Mouse (Mus musculus): ENCODE data around the gene Armc2. TPM values are rescaled to one million over a fixed set of nuclear protein-coding genes. Genes with fewer than 3 reads are reported as not detected.

The Armc2 gene
- polyA plus RNA-seq, 1 experiment, result 0.35 TPM

GRCm38 (mm10) chr10:41901456-41901855 lies 116.8 kb downstream of the Armc2 start:
- DNase-seq (ENCODE audit: low read depth in 1 of 2, low spot score in 2 of 2), result no peak
- Histone ChIP-seq H3K27me3 (ENCODE audit: control insufficient read depth, insufficient read depth, low read length) (no peaks in the 10 kb centered on the region), H3K36me3 (ENCODE audit: control insufficient read depth, insufficient read depth, low read length) (peaks cover 51% of the 10 kb centered on the region), H3K4me3 (ENCODE audit: extremely low read depth, insufficient read depth, insufficient read length) (no peak overlapping the region), H3K4me1 (ENCODE audit: control insufficient read depth, insufficient read depth, insufficient read length) (no peaks in the 10 kb centered on the region), H3K27ac (ENCODE audit: insufficient read depth, low read length) (no peak overlapping the region)
- 92% methylated on average over 8 of the region's 8 CpGs for WGBS
- TF ChIP-seq CTCF (IDR thresholded peaks at IDR 0.05; ENCODE audit: extremely low read depth, insufficient read depth, insufficient read length, insufficient replicate concordance) (no peak), POLR2A (IDR thresholded peaks at IDR 0.05; ENCODE audit: low read depth, low read length) (no peak)

- Histone ChIP-seq H3K27me3 (ENCODE audit: control insufficient read depth, insufficient read depth, low read length) (no peaks in the 10 kb centered on the region), H3K4me3 (ENCODE audit: extremely low read depth, insufficient read depth, insufficient read length) (no peak overlapping the region), H3K36me3 (ENCODE audit: control insufficient read depth, insufficient read depth, low read length) (peaks cover 27% of the 10 kb centered on the region), H3K27ac (ENCODE audit: insufficient read depth, low read length) (no peak overlapping the region), H3K4me1 (ENCODE audit: control insufficient read depth, insufficient read depth, insufficient read length) (peaks cover 14% of the 10 kb centered on the region)
- 90% methylated on average over 2 of the region's 2 CpGs for WGBS
- no peak for TF ChIP-seq POLR2A (IDR thresholded peaks at IDR 0.05; ENCODE audit: low read depth, low read length)
- TF ChIP-seq CTCF (IDR thresholded peaks at IDR 0.05; ENCODE audit: extremely low read depth, insufficient read depth, insufficient read length, insufficient replicate concordance), result no peak
- no peak for DNase-seq (ENCODE audit: low read depth in 1 of 2, low spot score in 2 of 2)
Measured at GRCm38 (mm10) chr10:41896865-41897264, 121.4 kb downstream of the Armc2 start.

GRCm38 (mm10) chr10:41896425-41896824 lies 121.8 kb downstream of the Armc2 start:
- Histone ChIP-seq H3K27ac (ENCODE audit: insufficient read depth, low read length) (no peak overlapping the region; the same call in 1 of the 2 replicates), H3K4me1 (ENCODE audit: control insufficient read depth, insufficient read depth, insufficient read length) (peaks cover 14% of the 10 kb centered on the region), H3K27me3 (ENCODE audit: control insufficient read depth, insufficient read depth, low read length) (no peaks in the 10 kb centered on the region), H3K4me3 (ENCODE audit: extremely low read depth, insufficient read depth, insufficient read length) (no peak overlapping the region), H3K36me3 (ENCODE audit: control insufficient read depth, insufficient read depth, low read length) (peaks cover 24% of the 10 kb centered on the region)
- DNase-seq (ENCODE audit: low read depth in 1 of 2, low spot score in 2 of 2), result no peak
- TF ChIP-seq CTCF (IDR thresholded peaks at IDR 0.05; ENCODE audit: extremely low read depth, insufficient read depth, insufficient read length, insufficient replicate concordance), result no peak
- TF ChIP-seq POLR2A (IDR thresholded peaks at IDR 0.05; ENCODE audit: low read depth, low read length), result no peak

- peaks cover 14% of the 10 kb centered on the region for H3K36me3 ChIP-seq (ENCODE audit: control insufficient read depth, insufficient read depth, low read length)
- peak overlapping the region; percentile 33 for H3K4me3 ChIP-seq (ENCODE audit: extremely low read depth, insufficient read depth, insufficient read length)
- TF ChIP-seq POLR2A (IDR thresholded peaks at IDR 0.05; ENCODE audit: low read depth, low read length) (no peak), CTCF (IDR thresholded peaks at IDR 0.05; ENCODE audit: extremely low read depth, insufficient read depth, insufficient read length, insufficient replicate concordance) (no peak)
- peaks cover 21% of the 10 kb centered on the region for H3K4me1 ChIP-seq (ENCODE audit: control insufficient read depth, insufficient read depth, insufficient read length)
- WGBS, result 24% methylated on average over 4 of the region's 4 CpGs
- DNase-seq (ENCODE audit: low read depth in 1 of 2, low spot score in 2 of 2), result peak; percentile 45 to 63
- H3K27ac ChIP-seq (ENCODE audit: insufficient read depth, low read length), result peak overlapping the region; percentile 86
- no peaks in the 10 kb centered on the region for H3K27me3 ChIP-seq (ENCODE audit: control insufficient read depth, insufficient read depth, low read length)
Measured at GRCm38 (mm10) chr10:41893433-41894411, 124.5 kb downstream of the Armc2 start.

- WGBS, result 28% methylated on average over 4 of the region's 4 CpGs
- peaks cover 24% of the 10 kb centered on the region for H3K4me1 ChIP-seq (ENCODE audit: control insufficient read depth, insufficient read depth, insufficient read length)
- H3K4me3 ChIP-seq (ENCODE audit: extremely low read depth, insufficient read depth, insufficient read length), result no peak overlapping the region
- H3K27me3 ChIP-seq (ENCODE audit: control insufficient read depth, insufficient read depth, low read length), result no peaks in the 10 kb centered on the region
- H3K36me3 ChIP-seq (ENCODE audit: control insufficient read depth, insufficient read depth, low read length), result peaks cover 5% of the 10 kb centered on the region; the same call in 1 of the 2 replicates
- DNase-seq (ENCODE audit: low read depth in 1 of 2, low spot score in 2 of 2), result no peak
- no peak overlapping the region; the same call in 1 of the 2 replicates for H3K27ac ChIP-seq (ENCODE audit: insufficient read depth, low read length)
- TF ChIP-seq CTCF (IDR thresholded peaks at IDR 0.05; ENCODE audit: extremely low read depth, insufficient read depth, insufficient read length, insufficient replicate concordance) (no peak), POLR2A (IDR thresholded peaks at IDR 0.05; ENCODE audit: low read depth, low read length) (no peak)
Measured at GRCm38 (mm10) chr10:41891312-41891711, 126.9 kb downstream of the Armc2 start.

- Histone ChIP-seq H3K36me3 (ENCODE audit: control insufficient read depth, insufficient read depth, low read length) (peaks cover 2% of the 10 kb centered on the region; the same call in 1 of the 2 replicates), H3K4me1 (ENCODE audit: control insufficient read depth, insufficient read depth, insufficient read length) (peaks cover 21% of the 10 kb centered on the region), H3K27ac (ENCODE audit: insufficient read depth, low read length) (peak overlapping the region; percentile 2; the same call in 1 of the 2 replicates), H3K27me3 (ENCODE audit: control insufficient read depth, insufficient read depth, low read length) (no peaks in the 10 kb centered on the region), H3K4me3 (ENCODE audit: extremely low read depth, insufficient read depth, insufficient read length) (no peak overlapping the region)
- TF ChIP-seq CTCF (IDR thresholded peaks at IDR 0.05; ENCODE audit: extremely low read depth, insufficient read depth, insufficient read length, insufficient replicate concordance) (no peak), POLR2A (IDR thresholded peaks at IDR 0.05; ENCODE audit: low read depth, low read length) (no peak)
- no peak for DNase-seq (ENCODE audit: low read depth in 1 of 2, low spot score in 2 of 2)
Measured at GRCm38 (mm10) chr10:41890537-41890936, 127.7 kb downstream of the Armc2 start.
